Mouse (Mus musculus) spleen, adult 2 months (tissue): ENCODE measurements around the gene Rhoj. TPM values are rescaled to one million over a fixed set of nuclear protein-coding genes. Genes with fewer than 3 reads are reported as not detected.

ENCODE experiments used
- DNase-seq, 2 experiments: peaks; one replicate each; pipeline versions ENCODE4 v3.0.0 to v3.0.0-alpha.2; 2012 to 2021; ENCODE audit warnings: low spot score in 2 of 2, low read depth in 1 of 2
- H3K27ac ChIP-seq: fragments of 200-500 bp; 2 replicates; pipeline ENCODE4 v1.5.1; 2012; ENCODE audit warnings: low read length, inconsistent platforms; ENCODE audit not compliant: insufficient read depth
- H3K27me3 ChIP-seq: fragments of 200-500 bp; 2 replicates; pipeline ENCODE4 v1.6.1; 2012; ENCODE audit warnings: mild to moderate bottlenecking, moderate library complexity, low read length, inconsistent platforms; ENCODE audit not compliant: control insufficient read depth, insufficient read depth
- H3K36me3 ChIP-seq: fragments of 200-500 bp; 2 replicates; pipeline ENCODE4 v1.6.1; 2012; ENCODE audit warnings: mild to moderate bottlenecking, low read length, inconsistent platforms; ENCODE audit not compliant: control insufficient read depth, insufficient read depth
- H3K4me1 ChIP-seq: fragments of 200-500 bp; 2 replicates; pipeline ENCODE4 v1.6.1; 2011; ENCODE audit warnings: inconsistent platforms; ENCODE audit not compliant: control insufficient read depth, insufficient read depth, insufficient read length
- H3K4me3 ChIP-seq: fragments of 200-500 bp; 2 replicates; pipeline ENCODE4 v1.5.1; 2011; ENCODE audit warnings: mild to moderate bottlenecking, inconsistent platforms; ENCODE audit not compliant: insufficient read depth, insufficient read length; ENCODE audit errors: extremely low read depth
- CTCF ChIP-seq: fragments of 200-500 bp; IDR thresholded peaks from 2 replicates; pipeline ENCODE4 v1.5.1; 2011; ENCODE audit warnings: mild to moderate bottlenecking, inconsistent platforms; ENCODE audit not compliant: insufficient read depth, insufficient read length, insufficient replicate concordance; ENCODE audit errors: extremely low read depth
- POLR2A ChIP-seq: fragments of 200-500 bp; IDR thresholded peaks from 2 replicates; pipeline ENCODE4 v1.6.1; 2011; ENCODE audit warnings: low read depth, low read length, inconsistent platforms
- WGBS: fragments of 180-500 bp; shearing (Covaris S2); methylation state at CpG from one replicate; pipeline ENCODE4 v1.1.7; 2018; 5-methylcytosine and 5-hydroxymethylcytosine counted together
- polyA plus RNA-seq: library from polyadenylated mRNA; depleted of rRNA; stranded (reverse); fragments of >200 nt; gene quantifications from 2 replicates; pipeline ENCODE4 v1.2.3, GENCODE M21; 2012

Gene Rhoj
- polyA plus RNA-seq, 1 experiment = 8.7 TPM

- WGBS = 85% methylated on average over 15 of the region's 15 CpGs
- TF ChIP-seq POLR2A (no peak), CTCF (no peak)
- Histone ChIP-seq H3K4me1 (no peaks in the 10 kb centered on the region), H3K36me3 (no peaks in the 10 kb centered on the region), H3K27me3 (no peaks in the 10 kb centered on the region), H3K27ac (no peak overlapping the region), H3K4me3 (no peak overlapping the region)
- no peak for DNase-seq
These were observed 79.7 kb downstream of the Rhoj start for GRCm38 (mm10) chr12:75387846-75388245.

GRCm38 (mm10) chr12:75388521-75388920 is 80.4 kb downstream of the Rhoj start:
- Histone ChIP-seq H3K27me3 (no peaks in the 10 kb centered on the region), H3K27ac (no peak overlapping the region), H3K36me3 (no peaks in the 10 kb centered on the region), H3K4me1 (no peaks in the 10 kb centered on the region), H3K4me3 (no peak overlapping the region)
- WGBS = 91% methylated on average over 9 of the region's 9 CpGs
- TF ChIP-seq CTCF (no peak), POLR2A (no peak)
- DNase-seq = no peak

- WGBS = 54% methylated on average over 20 of the region's 20 CpGs
- Histone ChIP-seq H3K4me3 (no peak overlapping the region), H3K36me3 (no peaks in the 10 kb centered on the region), H3K27me3 (no peaks in the 10 kb centered on the region), H3K4me1 (no peaks in the 10 kb centered on the region), H3K27ac (no peak overlapping the region)
- no peak for DNase-seq
- TF ChIP-seq CTCF = peak; percentile 34; the same call in 1 of the 2 replicates
- no peak for TF ChIP-seq POLR2A
These were observed 81.4 kb downstream of the Rhoj start for GRCm38 (mm10) chr12:75389308-75390135.

GRCm38 (mm10) chr12:75391526-75391925 is 83.4 kb downstream of the Rhoj start:
- no peaks in the 10 kb centered on the region for H3K36me3 ChIP-seq
- no peak for TF ChIP-seq CTCF
- DNase-seq = no peak
- no peak overlapping the region for H3K4me3 ChIP-seq
- no peaks in the 10 kb centered on the region for H3K4me1 ChIP-seq
- no peak overlapping the region for H3K27ac ChIP-seq
- no peaks in the 10 kb centered on the region for H3K27me3 ChIP-seq
- WGBS = 76% methylated on average over 9 of the region's 9 CpGs

GRCm38 (mm10) chr12:75394011-75394773 is 86.1 kb downstream of the Rhoj start:
- H3K27me3 ChIP-seq = no peaks in the 10 kb centered on the region
- no peak overlapping the region for H3K27ac ChIP-seq
- no peaks in the 10 kb centered on the region for H3K36me3 ChIP-seq
- no peak overlapping the region for H3K4me3 ChIP-seq
- no peak for DNase-seq
- 89% methylated on average over 20 of the region's 20 CpGs for WGBS
- TF ChIP-seq POLR2A = no peak
- no peak for TF ChIP-seq CTCF
- H3K4me1 ChIP-seq = no peaks in the 10 kb centered on the region

GRCm38 (mm10) chr12:75396616-75397015 is 88.5 kb downstream of the Rhoj start:
- no peaks in the 10 kb centered on the region for H3K4me1 ChIP-seq
- no peaks in the 10 kb centered on the region for H3K27me3 ChIP-seq
- 85% methylated on average over 3 of the region's 3 CpGs for WGBS
- no peak overlapping the region for H3K4me3 ChIP-seq
- TF ChIP-seq POLR2A = no peak
- no peak for TF ChIP-seq CTCF
- DNase-seq = no peak
- H3K36me3 ChIP-seq = no peaks in the 10 kb centered on the region
- H3K27ac ChIP-seq = no peak overlapping the region

- 80% methylated on average over 7 of the region's 7 CpGs for WGBS
- H3K36me3 ChIP-seq = no peaks in the 10 kb centered on the region
- no peaks in the 10 kb centered on the region for H3K4me1 ChIP-seq
- DNase-seq = no peak
- H3K27me3 ChIP-seq = no peaks in the 10 kb centered on the region
- TF ChIP-seq POLR2A = no peak
- TF ChIP-seq CTCF = no peak
- no peak overlapping the region for H3K27ac ChIP-seq
- no peak overlapping the region for H3K4me3 ChIP-seq
These were observed 89.0 kb downstream of the Rhoj start for GRCm38 (mm10) chr12:75397077-75397476.
